Mouse (Mus musculus) kidney, adult 2 months (tissue): ENCODE data around the gene Zfp579. TPM values are rescaled to one million over a fixed set of nuclear protein-coding genes. Genes with fewer than 3 reads are reported as not detected.
"Not testable (repeated sequence)": the region's sequence is repeated elsewhere in the genome, so short reads cannot be mapped to it uniquely, and the experiment has no call there.

ENCODE experiments used
- DNase-seq: peaks from one replicate; pipeline ENCODE4 v3.0.0; 2021
- H3K27ac ChIP-seq: fragments of 200-500 bp; 2 replicates; pipeline ENCODE4 v1.5.1; 2012; ENCODE audit warnings: low read depth, low read length, control low read depth, inconsistent platforms; ENCODE audit not compliant: insufficient read depth
- H3K27me3 ChIP-seq: fragments of 200-500 bp; replicated peaks from 2 replicates; pipeline ENCODE4 v1.6.1; 2012; ENCODE audit warnings: mild to moderate bottlenecking, moderate library complexity, low read length, inconsistent platforms; ENCODE audit not compliant: control insufficient read depth, insufficient read depth
- H3K36me3 ChIP-seq: fragments of 200-500 bp; 2 replicates; pipeline ENCODE4 v1.6.1; 2012; ENCODE audit warnings: mild to moderate bottlenecking, moderate library complexity, low read length, inconsistent platforms; ENCODE audit not compliant: control insufficient read depth, insufficient read depth
- H3K4me1 ChIP-seq: fragments of 200-500 bp; 2 replicates; pipeline ENCODE4 v1.6.1; 2011; ENCODE audit warnings: low read length; ENCODE audit not compliant: control insufficient read depth, insufficient read depth
- H3K4me3 ChIP-seq: fragments of 200-500 bp; 2 replicates; pipeline ENCODE4 v1.5.1; 2011; ENCODE audit warnings: mild to moderate bottlenecking, low read depth, low read length, control low read depth; ENCODE audit not compliant: insufficient read depth
- CTCF ChIP-seq: fragments of 200-500 bp; conservative IDR thresholded peaks from 2 replicates; pipeline ENCODE4 v1.5.1; 2011; ENCODE audit warnings: low read depth, mild to moderate bottlenecking, control low read depth, low read length, moderate library complexity, mixed read lengths; ENCODE audit not compliant: insufficient read depth, insufficient read length
- POLR2A ChIP-seq: fragments of 200-500 bp; IDR thresholded peaks from one replicate; pipeline ENCODE4 v1.6.1; 2011; ENCODE audit warnings: low read depth, low read length, control low read depth
- WGBS: fragments of 180-500 bp; shearing (Covaris S2); methylation state at CpG from one replicate; pipeline ENCODE4 v1.1.7; 2018; 5-methylcytosine and 5-hydroxymethylcytosine counted together
- polyA plus RNA-seq: library from polyadenylated mRNA; depleted of rRNA; stranded (reverse); fragments of >200 nt; gene quantifications from 2 replicates; pipeline ENCODE4 v1.2.3, GENCODE M21; 2012

The Zfp579 gene
- polyA plus RNA-seq, 1 experiment: 49.9 TPM

GRCm38 (mm10) chr7:5014251-5015117 is 18.5 kb upstream of the Zfp579 start, which contains the start of the genes Zfp524 and Fiz1:
TSS of gene Zfp524 (plus strand) at chr7:5014415.
TSS of gene Fiz1 (minus strand) at chr7:5014697.
- Histone ChIP-seq H3K27me3 (no peaks in the 10 kb centered on the region), H3K4me1 (peaks cover 5% of the 10 kb centered on the region; the same call in 1 of the 2 replicates), H3K36me3 (no peaks in the 10 kb centered on the region), H3K4me3 (peak within 1 kb of the TSS; percentile 83), H3K27ac (peak within 1 kb of the TSS; percentile 100)
- peak; percentile 99 for DNase-seq
- no peak for TF ChIP-seq POLR2A
- WGBS: under 1% methylated on average over 42 of the region's 42 CpGs

- peaks cover 3% of the 10 kb centered on the region; the same call in 1 of the 2 replicates for H3K36me3 ChIP-seq
- H3K27me3 ChIP-seq: no peaks in the 10 kb centered on the region
- peaks cover 3% of the 10 kb centered on the region; the same call in 1 of the 2 replicates for H3K4me1 ChIP-seq
- WGBS: 91% methylated on average over 27 of the region's 27 CpGs
- DNase-seq: no peak
- TF ChIP-seq CTCF (no peak), POLR2A (no peak)
- no peak overlapping the region for H3K27ac ChIP-seq
- H3K4me3 ChIP-seq: no peak overlapping the region
These were observed 16.9 kb upstream of the Zfp579 start for GRCm38 (mm10) chr7:5012681-5013513.

GRCm38 (mm10) chr7:5008229-5008628 is 12.3 kb upstream of the Zfp579 start:
- no peak overlapping the region for H3K4me3 ChIP-seq
- peaks cover 3% of the 10 kb centered on the region; the same call in 1 of the 2 replicates for H3K36me3 ChIP-seq

GRCm38 (mm10) chr7:5002876-5003275 is 6.9 kb upstream of the Zfp579 start:
- H3K27me3 ChIP-seq, H3K4me3 ChIP-seq, H3K27ac ChIP-seq, H3K4me1 ChIP-seq, H3K36me3 ChIP-seq, DNase-seq: not testable (repeated sequence)
- WGBS: 74% methylated on average over 8 of the region's 8 CpGs

More at GRCm38 (mm10) chr7:5008229-5008628, 12.3 kb upstream of the Zfp579 start:
- Histone ChIP-seq H3K27me3 (no peaks in the 10 kb centered on the region), H3K4me1 (no peaks in the 10 kb centered on the region), H3K27ac (no peak overlapping the region)
- DNase-seq: no peak
- TF ChIP-seq CTCF (no peak), POLR2A (no peak)
- 98% methylated on average over 26 of the region's 26 CpGs for WGBS

- Histone ChIP-seq H3K4me3 (no peak overlapping the region), H3K27ac (no peak overlapping the region), H3K4me1 (0 out of 2 replicates have a peak, but pooled peaks cover 4% of the 10 kb centered on the region), H3K27me3 (no peaks in the 10 kb centered on the region), H3K36me3 (no peaks in the 10 kb centered on the region)
- WGBS: 68% methylated on average over 2 of the region's 2 CpGs
- peak; percentile 36 for DNase-seq
- TF ChIP-seq CTCF (peak; percentile 52), POLR2A (no peak)
These were observed 3.9 kb upstream of the Zfp579 start for GRCm38 (mm10) chr7:4999876-5000275.

- TF ChIP-seq POLR2A (no peak), CTCF (no peak)
- Histone ChIP-seq H3K4me1 (0 out of 2 replicates have a peak, but pooled peaks cover 4% of the 10 kb centered on the region), H3K27me3 (no peaks in the 10 kb centered on the region), H3K36me3 (no peaks in the 10 kb centered on the region), H3K27ac (peak overlapping the region; percentile 4; the same call in 1 of the 2 replicates), H3K4me3 (no peak overlapping the region)
- no peak for DNase-seq
- WGBS: 49% methylated on average over 8 of the region's 8 CpGs
These were observed 976 bp upstream of the Zfp579 start for GRCm38 (mm10) chr7:4996934-4997333.
